Mouse (Mus musculus): Measurements from ENCODE around the gene D8Ertd738e.

GRCm38 (mm10) chr8:84200652-84201544, 48.6 kb downstream of the D8Ertd738e start:
- TF ChIP-seq CTCF (conservative IDR thresholded peaks at IDR 0.05; ENCODE audit: low read length) (no peak), NANOG (IDR thresholded peaks at IDR 0.05; ENCODE audit: borderline replicate concordance, low read length) (no peak)
